Mouse (Mus musculus) layer of hippocampus, adult 2 months (tissue): ENCODE results near the gene Ctnna2. TPM values are rescaled to one million over a fixed set of nuclear protein-coding genes. Genes with fewer than 3 reads are reported as not detected.

ENCODE experiments used
- DNase-seq, 2 experiments: peaks; one replicate each; pipeline ENCODE4 v3.0.0; 2022; ENCODE audit warnings: low spot score in 2 of 2
- H3K27ac ChIP-seq: fragments of 200-600 bp; 2 replicates; pipeline ENCODE4 v1.8.1; 2022
- H3K4me3 ChIP-seq: fragments of 200-600 bp; 2 replicates; pipeline ENCODE4 v1.8.1; 2022; ENCODE audit warnings: mild to moderate bottlenecking
- CTCF ChIP-seq: fragments of 200-600 bp; conservative IDR thresholded peaks from 2 replicates; pipeline ENCODE4 v1.8.1; 2022; ENCODE audit warnings: antibody characterized with exemption, mild to moderate bottlenecking, moderate library complexity
- total RNA-seq, 2 experiments: library from RNA; stranded (reverse); gene quantifications; 2 replicates each; pipeline ENCODE4 v1.2.3; 2021

The Ctnna2 gene
- total RNA-seq, 2 experiments from 2014 or later: 91.4 to 91.7 TPM

GRCm38 (mm10) chr6:77191635-77192034, 787.9 kb downstream of the Ctnna2 start:
- no peak for DNase-seq
- TF ChIP-seq CTCF: no peak
- Histone ChIP-seq H3K27ac (no peak overlapping the region), H3K4me3 (no peak overlapping the region)

- no peak overlapping the region for H3K27ac ChIP-seq
- no peak overlapping the region for H3K4me3 ChIP-seq
- DNase-seq: no peak
- no peak for TF ChIP-seq CTCF
These were observed 790.9 kb downstream of the Ctnna2 start for GRCm38 (mm10) chr6:77188628-77189027.

GRCm38 (mm10) chr6:77185751-77186150, 793.7 kb downstream of the Ctnna2 start:
- no peak for DNase-seq
- H3K27ac ChIP-seq: peak overlapping the region; percentile 88
- no peak overlapping the region for H3K4me3 ChIP-seq
- TF ChIP-seq CTCF: no peak

- peak overlapping the region; percentile 88 for H3K27ac ChIP-seq
- no peak overlapping the region for H3K4me3 ChIP-seq
- DNase-seq: peak in 1 of 2 experiments; percentile 22
- no peak for TF ChIP-seq CTCF
These were observed 794.6 kb downstream of the Ctnna2 start for GRCm38 (mm10) chr6:77184896-77185295.

GRCm38 (mm10) chr6:77175764-77176163, 803.7 kb downstream of the Ctnna2 start:
- TF ChIP-seq CTCF: no peak
- DNase-seq: no peak
- 0 out of 2 replicates have a peak overlapping the region, but pooled peaks have one; percentile 10 for H3K27ac ChIP-seq
- H3K4me3 ChIP-seq: no peak overlapping the region

GRCm38 (mm10) chr6:77157028-77157427, 822.5 kb downstream of the Ctnna2 start:
- no peak for TF ChIP-seq CTCF
- Histone ChIP-seq H3K4me3 (no peak overlapping the region), H3K27ac (0 out of 2 replicates have a peak overlapping the region, but pooled peaks have one; percentile 48)
- DNase-seq: no peak

GRCm38 (mm10) chr6:77139306-77139920, 840.1 kb downstream of the Ctnna2 start:
- no peak for TF ChIP-seq CTCF
- Histone ChIP-seq H3K27ac (no peak overlapping the region), H3K4me3 (no peak overlapping the region)
- no peak for DNase-seq

GRCm38 (mm10) chr6:77120926-77121325, 858.6 kb downstream of the Ctnna2 start:
- no peak for DNase-seq
- no peak overlapping the region for H3K27ac ChIP-seq

GRCm38 (mm10) chr6:77120510-77120909, 859.0 kb downstream of the Ctnna2 start:
- Histone ChIP-seq H3K4me3 (no peak overlapping the region), H3K27ac (no peak overlapping the region)
- no peak for TF ChIP-seq CTCF
- DNase-seq: no peak

More at GRCm38 (mm10) chr6:77120926-77121325, 858.6 kb downstream of the Ctnna2 start:
- TF ChIP-seq CTCF: no peak
- no peak overlapping the region for H3K4me3 ChIP-seq

GRCm38 (mm10) chr6:77109095-77109945, 870.2 kb downstream of the Ctnna2 start:
- Histone ChIP-seq H3K27ac (0 out of 2 replicates have a peak overlapping the region, but pooled peaks have one; percentile 39), H3K4me3 (no peak overlapping the region)
- no peak for TF ChIP-seq CTCF
- peak; percentile 18 to 32 for DNase-seq

GRCm38 (mm10) chr6:77101047-77101446, 878.5 kb downstream of the Ctnna2 start:
- Histone ChIP-seq H3K27ac (no peak overlapping the region), H3K4me3 (no peak overlapping the region)
- peak in 1 of 2 experiments; percentile 21 for DNase-seq
- no peak for TF ChIP-seq CTCF

- DNase-seq: no peak
- H3K27ac ChIP-seq: no peak overlapping the region
- no peak for TF ChIP-seq CTCF
- H3K4me3 ChIP-seq: no peak overlapping the region
These were observed 881.0 kb downstream of the Ctnna2 start for GRCm38 (mm10) chr6:77098540-77098939.
